Mouse (Mus musculus) MEL (cell line): ENCODE measurements around the gene Cyb5rl. TPM values are rescaled to one million over a fixed set of nuclear protein-coding genes. Genes with fewer than 3 reads are reported as not detected.

Experiments
- DNase-seq: peaks from one replicate; pipeline ENCODE4 v3.0.0; 2011; ENCODE audit warnings: low read depth, low spot score
- H3K27ac ChIP-seq: 2 replicates; pipeline ENCODE4 v1.5.1; 2012; ENCODE audit warnings: low read depth, mild to moderate bottlenecking, control low read depth, low read length, moderate library complexity; ENCODE audit not compliant: control insufficient read depth
- H3K27me3 ChIP-seq, 2 experiments: fragments of 150-350 bp in 1 of 2; sonication (generic) in 1 of 2; 2 replicates each; pipeline ENCODE4 v1.6.1; 2012; ENCODE audit warnings: low read length in 2 of 2, mild to moderate bottlenecking in 2 of 2, improper control_type of control experiment in 1 of 2, moderate library complexity in 1 of 2; ENCODE audit not compliant: insufficient read depth in 2 of 2, control insufficient read depth in 1 of 2
- H3K36me3 ChIP-seq, 2 experiments: 2 replicates each; pipeline ENCODE4 v1.6.1; 2012 to 2014; ENCODE audit warnings: low read length in 2 of 2, improper control_type of control experiment in 1 of 2, inconsistent platforms in 1 of 2, mild to moderate bottlenecking in 1 of 2; ENCODE audit not compliant: insufficient read depth in 2 of 2, control insufficient read depth in 1 of 2
- H3K4me1 ChIP-seq, 2 experiments: fragments of 150-350 bp in 1 of 2; sonication (generic) in 1 of 2; 2 replicates each; pipeline ENCODE4 v1.6.1; 2012; ENCODE audit warnings: low read length in 2 of 2, improper control_type of control experiment in 1 of 2, mild to moderate bottlenecking in 1 of 2; ENCODE audit not compliant: insufficient read depth in 2 of 2, control insufficient read depth in 1 of 2
- H3K4me3 ChIP-seq, 2 experiments: fragments of 150-350 bp in 1 of 2; sonication (generic) in 1 of 2; 2 replicates each; pipeline ENCODE4 v1.5.1; 2012; ENCODE audit warnings: low read depth in 2 of 2, low read length in 2 of 2, mild to moderate bottlenecking in 2 of 2, moderate library complexity in 2 of 2, control low read depth in 1 of 2, improper control_type of control experiment in 1 of 2; ENCODE audit not compliant: control insufficient read depth in 1 of 2, insufficient read depth in 1 of 2
- H3K79me2 ChIP-seq: 2 replicates; pipeline ENCODE4 v1.6.1; 2012; ENCODE audit warnings: mild to moderate bottlenecking, low read length, moderate library complexity; ENCODE audit not compliant: control insufficient read depth, poor library complexity, insufficient read depth
- H3K9ac ChIP-seq: 2 replicates; pipeline ENCODE4 v1.6.1; 2012; ENCODE audit warnings: low read depth, mild to moderate bottlenecking, control low read depth, low read length, moderate library complexity; ENCODE audit not compliant: control insufficient read depth, poor library complexity, severe bottlenecking
- H3K9me3 ChIP-seq: fragments of 150-350 bp; sonication (generic); replicated peaks from 2 replicates; pipeline ENCODE4 v1.6.1; 2012; ENCODE audit warnings: mild to moderate bottlenecking, low read length, improper control_type of control experiment, moderate library complexity; ENCODE audit not compliant: insufficient read depth
- CTCF ChIP-seq, 3 experiments: IDR thresholded peaks in 2 of 3; conservative IDR thresholded peaks in 1 of 3; 2 replicates each; pipeline ENCODE4 v1.5.1; 2011 to 2012; ENCODE audit warnings: low read length in 3 of 3, low read depth in 2 of 3, mild to moderate bottlenecking in 2 of 3, improper control_type of control experiment in 1 of 3, inconsistent platforms in 1 of 3, mixed read lengths in 1 of 3, moderate library complexity in 1 of 3; ENCODE audit not compliant: control insufficient read depth in 1 of 3, insufficient read depth in 1 of 3, poor library complexity in 1 of 3, severe bottlenecking in 1 of 3
- E2F4 ChIP-seq: IDR thresholded peaks from 2 replicates; pipeline ENCODE4 v1.6.1; 2011; ENCODE audit warnings: low read depth, low read length, improper control_type of control experiment, borderline replicate concordance
- ELF1 ChIP-seq: IDR thresholded peaks from 2 replicates; pipeline ENCODE4 v1.6.1; 2014; ENCODE audit warnings: low read depth, mild to moderate bottlenecking, inconsistent platforms, low read length, improper control_type of control experiment, moderate library complexity
- EP300 ChIP-seq, 2 experiments: IDR thresholded peaks; 2 replicates each; pipeline ENCODE4 v1.6.1; 2011; ENCODE audit warnings: improper control_type of control experiment in 2 of 2, low read length in 2 of 2, low read depth in 1 of 2, mild to moderate bottlenecking in 1 of 2
- GATA1 ChIP-seq: IDR thresholded peaks from 2 replicates; pipeline ENCODE4 v1.6.1; 2011; ENCODE audit warnings: low read depth, low read length, improper control_type of control experiment
- MAZ ChIP-seq: IDR thresholded peaks from 2 replicates; pipeline ENCODE4 v1.6.1; 2012; ENCODE audit warnings: low read depth, mild to moderate bottlenecking, inconsistent platforms, low read length, improper control_type of control experiment
- MEF2A ChIP-seq: IDR thresholded peaks from 2 replicates; pipeline ENCODE4 v1.6.1; 2014; ENCODE audit warnings: low read depth, mild to moderate bottlenecking, inconsistent platforms, low read length, improper control_type of control experiment; ENCODE audit not compliant: poor library complexity, insufficient replicate concordance, severe bottlenecking; ENCODE audit errors: extremely low read depth
- MXI1 ChIP-seq: IDR thresholded peaks from 2 replicates; pipeline ENCODE4 v1.6.1; 2011; ENCODE audit warnings: mild to moderate bottlenecking, low read depth, low read length, improper control_type of control experiment
- MYB ChIP-seq: IDR thresholded peaks from 2 replicates; pipeline ENCODE4 v1.6.1; 2011; ENCODE audit warnings: mild to moderate bottlenecking, low read depth, low read length, improper control_type of control experiment
- NELFE ChIP-seq: IDR thresholded peaks from 2 replicates; pipeline ENCODE4 v1.6.1; 2011; ENCODE audit warnings: low read depth, low read length, improper control_type of control experiment
- ZC3H11A ChIP-seq: IDR thresholded peaks from 2 replicates; pipeline ENCODE4 v1.6.1; 2012; ENCODE audit warnings: low read depth, mild to moderate bottlenecking, inconsistent platforms, low read length, improper control_type of control experiment
- polyA plus RNA-seq, 2 experiments: library from polyadenylated mRNA; stranded (reverse) in 1 of 2; unstranded in 1 of 2; fragments of >175 nt in 1 of 2; fragments of >200 nt in 1 of 2; gene quantifications; 2 replicates each; pipeline versions ENCODE4 v1.2.1 to v1.2.4; 2012; ENCODE audit warnings: low replicate concordance in 2 of 2, low read depth in 1 of 2; ENCODE audit not compliant: insufficient read length in 2 of 2, insufficient read depth in 1 of 2, missing spikeins in 1 of 2
- total RNA-seq: library from RNA; depleted of rRNA; stranded (reverse); fragments of 300-350 nt; gene quantifications from 2 replicates; pipeline ENCODE4 v1.2.3, GENCODE M21; 2012

The Cyb5rl gene
- total and polyA plus RNA-seq, 3 experiments = 8.5 to 9.3 TPM; not detected in 1

DNA sequence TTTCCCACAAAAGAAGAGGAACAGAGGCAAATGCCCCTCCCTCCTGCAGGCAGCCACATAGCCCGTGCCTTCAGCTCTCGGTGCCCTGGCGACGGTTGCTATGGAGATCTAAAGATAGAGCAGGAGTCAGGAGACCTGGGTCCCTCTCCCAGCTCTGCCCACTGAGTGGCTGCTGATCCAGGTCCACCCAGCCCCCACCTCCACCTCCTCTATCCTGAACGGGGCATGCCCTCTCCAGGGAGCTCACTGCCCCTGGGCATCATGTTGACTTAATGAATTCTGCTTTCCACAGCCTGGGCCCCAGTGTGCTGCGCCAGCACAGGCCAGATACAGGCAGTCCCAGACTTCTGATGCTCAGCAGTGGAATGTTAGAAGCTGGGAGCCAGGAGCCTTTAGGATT lies 18.1 kb downstream of the Cyb5rl start:
- peaks cover 0 to 15% of the 10 kb centered on the region in 2 experiments; a peak in 1 of 4 replicates for H3K4me1 ChIP-seq
- H3K36me3 ChIP-seq = peaks cover 0 to 3% of the 10 kb centered on the region in 2 experiments; a peak in 2 of 4 replicates
- no peak overlapping the region for H3K4me3 ChIP-seq
- no peaks in the 10 kb centered on the region for H3K27me3 ChIP-seq
- H3K79me2 ChIP-seq = no peaks in the 10 kb centered on the region
- no peak overlapping the region for H3K27ac ChIP-seq
- no peak overlapping the region for H3K9ac ChIP-seq
- TF ChIP-seq EP300 (IDR thresholded peaks at IDR 0.05; ENCODE audit: low read depth in 1 of 2, low read length in 2 of 2) (no peak), MYB (no peak), NELFE (no peak)
- DNase-seq = peak; percentile 20
- H3K9me3 ChIP-seq = no peaks in the 10 kb centered on the region

DNA sequence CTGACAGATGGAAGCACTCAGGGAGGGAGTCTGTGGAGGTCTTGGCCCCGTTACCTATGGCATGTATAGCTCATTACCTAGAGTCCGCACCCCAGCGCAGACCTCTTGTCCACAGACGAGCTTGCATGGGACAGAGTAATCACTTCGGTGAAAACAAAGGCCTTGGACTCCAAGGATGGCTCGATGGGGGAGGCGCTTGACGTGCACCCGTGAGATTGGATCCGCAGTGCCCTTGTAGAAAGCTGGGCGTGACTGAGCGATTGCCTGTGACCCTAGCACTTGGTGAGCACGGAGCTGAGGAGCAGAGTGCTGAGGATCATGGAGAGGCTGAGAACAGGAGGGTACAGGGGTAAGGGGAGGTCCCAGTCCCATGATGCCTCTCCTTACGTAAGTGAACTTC lies 24.9 kb downstream of the Cyb5rl start:
- Histone ChIP-seq H3K27me3 (no peaks in the 10 kb centered on the region), H3K36me3 (no peaks in the 10 kb centered on the region), H3K4me3 (no peak overlapping the region), H3K9ac (no peak overlapping the region), H3K27ac (no peak overlapping the region), H3K79me2 (no peaks in the 10 kb centered on the region), H3K4me1 (peaks cover 5 to 9% of the 10 kb centered on the region in 2 experiments; a peak in 3 of 4 replicates), H3K9me3 (no peaks in the 10 kb centered on the region)
- no peak for DNase-seq
- TF ChIP-seq MEF2A (no peak), ELF1 (no peak), E2F4 (no peak), GATA1 (no peak)

- Histone ChIP-seq H3K27ac (no peak overlapping the region), H3K4me1 (peaks cover 5 to 10% of the 10 kb centered on the region in 2 experiments; a peak in 3 of 4 replicates), H3K4me3 (no peak overlapping the region), H3K9ac (no peak overlapping the region), H3K9me3 (no peaks in the 10 kb centered on the region), H3K36me3 (no peaks in the 10 kb centered on the region), H3K27me3 (no peaks in the 10 kb centered on the region), H3K79me2 (no peaks in the 10 kb centered on the region)
- TF ChIP-seq ZC3H11A (no peak), MAZ (no peak), MXI1 (no peak), CTCF (IDR thresholded peaks at IDR 0.05 in 2 of 3, conservative IDR thresholded peaks at IDR 0.05 in 1 of 3; ENCODE audit: control insufficient read depth in 1 of 3, insufficient read depth in 1 of 3, low read depth in 2 of 3, low read length in 3 of 3, poor library complexity in 1 of 3, severe bottlenecking in 1 of 3) (no peak)
- DNase-seq = no peak
These were observed 27.8 kb downstream of the Cyb5rl start for GRCm38 (mm10) chr4:107094484-107095187.
